Mouse (Mus musculus): ENCODE measurements around the gene Gm13539.

DNA sequence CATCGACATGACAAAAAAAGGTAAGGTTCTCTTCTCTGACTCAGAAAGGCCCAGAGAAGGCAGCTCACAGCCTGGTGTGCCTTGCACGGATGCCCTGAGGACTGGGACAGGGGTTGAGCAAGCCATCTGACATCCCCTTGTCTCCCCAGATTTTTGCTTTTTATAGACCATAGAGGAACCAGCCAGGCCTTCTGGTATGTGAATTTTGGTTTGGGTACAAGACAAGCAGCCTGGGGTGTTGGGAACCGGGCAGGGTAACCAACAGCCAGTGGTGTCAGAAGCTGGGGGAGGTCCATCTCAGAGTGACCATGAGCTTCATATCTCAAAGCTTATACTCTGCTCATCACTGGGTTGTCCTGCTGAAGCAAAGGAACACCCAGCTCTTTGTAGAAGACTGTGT, 42.7 kb downstream of the Gm13539 start:
- TF ChIP-seq CTCF (IDR thresholded peaks at IDR 0.05; ENCODE audit: low read depth) (no peak), EP300 (optimal IDR thresholded peaks at IDR 0.05) (no peak)

Measured in stomach, postnatal 0 days (tissue).